Mouse (Mus musculus): ENCODE data around the gene Bcl11b.

- TF ChIP-seq CTCF (IDR thresholded peaks at IDR 0.05; ENCODE audit: control insufficient read depth, insufficient read depth, low read length) (no peak), POLR2A (IDR thresholded peaks at IDR 0.05; ENCODE audit: borderline replicate concordance, control insufficient read depth, low read depth, low read length) (no peak)
Measured at GRCm38 (mm10) chr12:107994421-107994820, 9.0 kb downstream of the Bcl11b start.
